Mouse (Mus musculus): ENCODE results near the gene Arl15. TPM values are rescaled to one million over a fixed set of nuclear protein-coding genes. Genes with fewer than 3 reads are reported as not detected.
A peak's percentile ranks its signal among the peaks of the same experiment; 100 is the strongest.
"Not testable (repeated sequence)": the region's sequence is repeated elsewhere in the genome, so short reads cannot be mapped to it uniquely, and the experiment has no call there.

Gene Arl15
- polyA plus RNA-seq (2017; shearing (Covaris generic)): 10 to 100 TPM; 14.7 to 17.8 TPM

DNA sequence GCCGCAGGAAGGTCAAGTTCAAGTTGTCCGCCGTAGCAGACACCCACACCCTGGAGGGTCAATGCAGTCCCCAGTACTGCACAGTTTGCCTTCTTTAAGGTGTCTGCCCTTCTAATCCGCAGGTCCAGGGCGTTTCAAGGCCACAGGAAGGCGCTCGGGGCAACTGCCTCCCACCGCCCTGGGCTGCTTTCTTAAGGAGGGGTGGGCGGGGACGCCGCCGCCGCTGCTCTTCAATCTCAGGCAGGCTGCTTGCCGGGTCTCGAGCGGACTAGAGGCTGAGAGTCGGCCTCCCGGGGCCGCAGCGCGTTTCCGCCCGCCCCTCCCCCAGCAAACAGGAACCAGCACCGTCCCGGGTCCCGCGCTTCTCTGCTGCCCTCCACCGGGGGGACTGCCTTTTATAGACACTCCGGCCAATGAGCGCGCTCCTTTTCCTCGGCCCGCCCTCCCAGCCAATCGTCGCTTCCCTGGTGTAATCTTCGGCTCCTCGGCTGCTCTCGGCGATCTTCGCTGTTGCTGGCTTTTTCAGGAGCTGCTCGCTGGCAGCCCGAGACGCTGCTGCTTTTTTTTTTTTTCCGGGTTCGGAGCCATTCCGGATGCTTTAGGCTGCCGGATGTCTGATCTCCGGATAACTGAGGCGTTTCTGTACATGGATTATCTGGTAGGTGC, at the start of gene Arl15:
TSS of gene Arl15 (plus strand) at position 467 of the 666 bp plus-strand sequence.
- peak; percentile 97 for ATAC-seq

DNA sequence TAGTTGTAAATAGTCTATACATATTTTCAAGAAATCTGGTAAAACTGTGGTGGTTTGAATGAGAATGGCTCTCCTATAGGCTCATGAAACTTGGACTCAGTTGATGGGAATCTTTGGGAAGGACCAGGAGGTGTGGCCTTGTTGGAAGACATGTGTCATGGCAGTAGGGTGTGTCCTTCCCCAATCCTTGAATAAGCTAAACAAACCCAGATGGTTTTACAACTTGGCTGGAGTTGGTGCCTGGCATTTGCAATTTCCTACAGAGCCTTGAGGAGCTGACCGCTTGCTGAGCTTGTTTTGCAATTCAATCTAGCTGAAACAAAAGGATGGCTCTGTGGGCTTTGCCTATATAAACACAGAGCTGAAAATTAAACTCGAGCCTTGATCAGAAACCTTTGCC, 49.0 kb upstream of the Arl15 start:
- no peak for ATAC-seq

DNA sequence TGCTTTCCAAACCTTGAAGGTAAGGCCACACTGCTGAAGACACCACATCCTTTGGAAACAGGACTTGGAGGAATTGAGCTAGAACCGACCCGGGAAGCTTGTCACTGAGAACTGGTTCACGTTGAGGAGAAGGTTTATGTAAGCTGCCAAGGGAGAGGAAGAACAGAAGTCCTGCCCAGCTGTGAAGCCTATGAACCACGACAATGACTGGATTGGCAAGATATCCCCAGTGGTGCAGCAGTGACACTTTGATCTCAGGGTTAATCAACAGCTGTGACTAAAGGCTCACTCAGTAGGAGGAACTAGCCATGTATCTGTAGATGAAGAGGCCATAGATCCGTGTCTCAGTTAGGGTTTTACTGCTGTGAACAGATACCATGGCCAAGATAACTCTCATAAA, 43.5 kb upstream of the Arl15 start:
- no peak for ATAC-seq

DNA sequence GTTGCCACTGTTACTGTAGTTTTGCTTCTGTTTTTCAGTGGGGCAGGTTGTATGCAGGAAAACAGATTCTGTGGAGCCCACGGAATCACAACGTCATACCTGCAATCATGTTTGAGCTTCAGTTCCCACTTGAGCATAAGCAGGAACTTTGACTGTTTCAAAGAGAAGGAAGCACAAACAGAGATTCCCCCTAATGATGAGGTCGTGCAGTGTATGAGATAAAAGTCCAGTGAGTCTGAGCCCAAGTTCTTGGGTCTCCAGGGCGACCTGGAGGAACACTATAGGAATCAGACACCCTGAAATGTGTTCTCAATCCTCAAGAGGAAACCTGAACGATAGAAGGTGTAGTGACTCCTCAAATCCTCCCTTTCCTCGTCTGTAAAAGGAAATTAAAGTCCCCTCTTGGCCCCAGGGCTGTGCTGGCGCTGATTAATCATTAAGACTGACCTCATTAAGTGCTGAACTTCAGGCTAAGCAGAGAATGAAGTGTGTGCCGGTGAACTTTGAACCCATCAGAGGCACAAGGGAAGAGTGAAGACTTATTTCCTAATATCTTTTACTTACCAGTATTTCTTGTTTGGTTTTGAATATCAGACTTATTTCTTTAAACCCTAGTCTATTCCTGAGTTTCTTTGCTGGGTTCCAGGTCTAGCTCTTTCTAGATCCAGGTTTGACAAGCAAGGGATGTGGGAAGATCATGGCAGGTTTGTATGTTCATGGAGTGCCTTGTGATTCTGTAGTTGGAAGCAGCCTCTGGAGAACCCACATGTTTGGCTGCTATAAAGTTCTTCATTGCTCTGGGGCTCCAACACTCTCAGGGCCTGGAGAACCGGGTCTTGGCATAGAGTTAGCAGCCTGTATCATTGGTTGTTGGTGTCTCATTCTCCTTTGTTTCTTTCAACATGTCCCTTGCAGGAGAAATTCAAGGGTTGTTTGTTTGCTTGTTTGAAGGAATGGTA, 39.3 kb upstream of the Arl15 start:
- ATAC-seq: no peak

DNA sequence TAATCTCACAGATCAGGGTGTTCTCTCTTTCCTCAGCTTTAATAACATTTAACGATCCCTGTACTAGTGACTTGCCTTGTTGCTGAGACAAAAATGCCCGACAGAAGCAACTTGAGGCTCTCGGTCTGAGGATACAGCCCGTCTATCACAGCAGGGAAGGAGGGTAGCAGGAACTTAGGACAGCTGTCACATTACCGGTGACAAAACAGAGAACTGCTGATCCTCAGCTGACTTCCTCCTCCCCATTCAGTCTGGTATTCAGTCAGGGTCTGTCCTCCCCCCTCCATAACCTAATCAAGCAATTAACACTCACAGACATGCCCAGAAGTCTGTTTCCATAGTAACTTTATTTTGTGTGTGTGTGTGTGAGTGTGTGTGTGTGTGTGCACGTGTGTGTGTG, 38.5 kb upstream of the Arl15 start:
- ATAC-seq: no peak

DNA sequence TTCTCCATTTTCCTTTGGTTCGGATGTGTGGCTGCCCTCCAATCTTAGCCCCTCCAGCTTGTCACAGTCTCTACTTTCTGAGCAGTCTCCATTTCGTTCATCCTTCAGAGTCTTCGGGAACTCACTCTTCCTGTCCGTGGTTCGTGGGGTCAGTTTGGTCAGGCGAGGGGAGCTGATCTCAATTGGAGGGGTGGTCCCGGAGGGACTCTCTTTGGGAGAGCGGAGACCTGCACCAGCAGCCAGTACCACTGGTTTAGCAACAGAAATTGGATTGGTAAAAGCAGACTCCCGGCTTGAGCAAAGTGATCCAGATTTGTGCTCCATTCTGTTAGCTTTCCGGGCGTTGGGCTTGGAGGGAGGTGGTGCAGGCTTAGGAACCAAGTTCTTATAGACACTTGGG, 32.6 kb upstream of the Arl15 start:
- ATAC-seq: no peak

DNA sequence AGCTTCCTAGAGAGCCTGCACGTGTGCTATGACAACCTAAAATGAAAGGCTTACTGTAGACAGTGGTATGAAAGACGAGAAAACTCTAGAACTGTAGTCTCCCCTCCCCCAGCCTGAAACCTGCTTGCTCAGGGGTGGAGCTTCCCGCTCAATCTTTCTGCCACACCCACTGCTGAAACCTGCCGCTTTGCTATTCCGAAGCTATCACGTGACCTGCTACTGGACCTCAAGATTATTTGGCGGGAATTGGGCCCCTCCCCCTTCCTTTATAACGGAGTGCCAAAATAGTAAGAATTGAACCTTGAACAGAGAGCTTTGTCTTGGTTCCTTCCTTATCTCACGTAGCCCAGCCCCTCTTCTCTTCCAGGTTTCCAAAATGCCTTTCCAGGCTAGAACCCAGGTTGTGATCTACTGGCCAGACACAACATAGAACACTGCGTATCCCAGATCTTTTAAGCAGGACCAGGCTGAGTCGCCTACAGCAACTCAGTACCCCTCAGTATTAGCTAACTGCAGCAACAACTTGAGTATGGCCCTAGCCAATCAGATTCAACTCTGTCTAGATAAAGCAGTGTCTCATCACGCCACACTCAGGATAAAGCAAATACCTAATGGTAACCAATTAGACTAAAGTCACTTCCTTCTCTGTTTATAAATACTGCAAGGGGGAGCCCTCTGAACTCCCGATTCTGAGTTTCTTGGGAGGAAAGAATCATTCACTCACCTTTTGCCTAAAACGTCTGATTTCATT, 31.4 kb upstream of the Arl15 start:
- ATAC-seq: no peak

DNA sequence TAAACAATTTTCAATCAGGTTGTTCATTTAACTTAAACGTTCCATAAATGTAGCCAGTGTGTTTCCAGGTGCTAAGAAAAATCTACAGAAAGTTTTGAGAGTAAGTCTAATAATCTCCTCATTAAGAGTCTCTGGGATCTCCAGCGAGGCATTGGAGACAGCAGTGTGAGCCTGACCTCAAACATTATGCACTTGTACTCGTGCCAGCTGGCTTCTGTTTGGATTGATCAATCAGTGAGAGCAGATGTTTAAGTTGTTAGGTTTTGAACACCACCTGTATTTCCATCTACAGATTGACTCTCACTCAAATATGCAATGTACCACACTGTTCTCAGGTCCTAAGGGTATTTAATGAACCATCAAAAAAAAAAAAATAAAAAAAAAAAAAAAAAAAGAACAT, 28.9 kb upstream of the Arl15 start:
- no peak for ATAC-seq

DNA sequence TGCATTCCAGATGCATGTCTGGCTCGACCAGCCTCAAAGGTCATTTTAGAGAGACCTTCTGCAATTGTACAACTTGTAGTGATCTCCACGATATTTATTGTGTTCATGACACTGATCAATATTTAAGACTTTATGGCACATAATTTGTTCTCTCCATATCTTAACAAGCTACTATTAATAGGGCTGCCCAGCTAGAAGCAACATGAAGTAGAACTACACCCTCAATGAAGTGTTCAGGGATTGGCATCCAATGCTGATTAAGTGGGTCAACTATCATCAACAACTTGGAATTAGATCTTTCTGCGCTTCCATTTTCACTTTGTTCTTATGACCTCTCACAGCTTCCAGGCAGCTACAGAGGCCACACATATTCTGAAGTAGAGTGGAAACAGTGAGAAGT, 24.5 kb upstream of the Arl15 start:
- ATAC-seq: no peak

DNA sequence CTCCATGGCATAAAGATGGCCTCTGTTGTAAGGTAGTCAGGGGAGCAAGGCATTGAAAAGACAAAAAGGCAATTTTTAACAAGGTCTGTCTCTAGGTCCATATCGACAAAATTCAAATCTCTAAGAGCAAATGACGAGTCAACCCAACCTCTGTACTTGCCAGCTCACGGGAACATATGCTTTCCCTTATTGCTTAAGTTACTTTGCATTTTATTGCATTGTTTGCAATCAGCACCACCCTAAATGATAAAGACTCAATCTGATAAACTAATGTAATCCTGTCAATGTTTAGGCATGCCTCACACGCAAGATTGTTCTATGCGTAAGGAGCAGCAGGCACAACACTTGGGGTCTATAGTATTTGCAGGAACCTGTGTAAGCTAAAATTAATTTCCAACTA, 24.0 kb upstream of the Arl15 start:
- ATAC-seq: no peak

DNA sequence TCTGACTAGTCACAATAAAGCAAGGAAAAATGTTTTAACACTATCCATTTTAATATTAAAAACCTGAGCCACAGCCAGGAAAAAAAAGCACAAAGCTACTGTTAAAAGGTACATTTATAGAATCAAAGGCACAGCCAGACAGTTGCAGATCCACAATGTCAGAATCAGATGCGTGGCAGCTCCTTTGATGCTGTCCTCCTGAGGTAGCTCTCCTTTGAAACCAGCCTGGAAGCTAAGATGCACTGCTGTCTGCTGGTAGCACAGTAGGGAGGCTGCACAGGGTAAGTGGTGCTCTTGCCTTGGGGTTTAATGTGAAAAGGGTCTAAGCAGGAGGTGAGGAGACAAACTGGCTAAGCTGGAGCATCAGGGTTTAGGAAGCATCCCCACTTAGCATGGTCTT, 23.0 kb upstream of the Arl15 start:
- no peak for ATAC-seq

DNA sequence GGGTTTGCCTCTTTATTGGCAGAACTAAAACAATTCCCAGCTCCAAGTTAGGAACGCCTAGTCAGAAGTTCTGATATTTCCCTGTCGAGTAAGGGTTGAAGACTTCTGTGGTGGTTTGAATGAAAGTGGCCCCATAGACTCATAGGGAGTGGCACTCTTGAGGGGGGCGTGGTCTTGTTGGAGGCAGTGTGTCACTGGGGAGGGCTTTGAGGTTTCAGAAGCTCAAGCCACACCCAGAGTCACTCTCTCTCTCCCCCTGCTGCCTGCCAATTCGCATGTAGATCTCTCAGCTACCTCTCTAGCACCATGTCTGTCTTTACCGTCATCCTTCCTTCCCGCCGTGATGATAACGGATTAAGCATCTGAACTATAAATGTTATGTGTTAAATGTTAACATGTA, 19.5 kb upstream of the Arl15 start:
- ATAC-seq: no peak

DNA sequence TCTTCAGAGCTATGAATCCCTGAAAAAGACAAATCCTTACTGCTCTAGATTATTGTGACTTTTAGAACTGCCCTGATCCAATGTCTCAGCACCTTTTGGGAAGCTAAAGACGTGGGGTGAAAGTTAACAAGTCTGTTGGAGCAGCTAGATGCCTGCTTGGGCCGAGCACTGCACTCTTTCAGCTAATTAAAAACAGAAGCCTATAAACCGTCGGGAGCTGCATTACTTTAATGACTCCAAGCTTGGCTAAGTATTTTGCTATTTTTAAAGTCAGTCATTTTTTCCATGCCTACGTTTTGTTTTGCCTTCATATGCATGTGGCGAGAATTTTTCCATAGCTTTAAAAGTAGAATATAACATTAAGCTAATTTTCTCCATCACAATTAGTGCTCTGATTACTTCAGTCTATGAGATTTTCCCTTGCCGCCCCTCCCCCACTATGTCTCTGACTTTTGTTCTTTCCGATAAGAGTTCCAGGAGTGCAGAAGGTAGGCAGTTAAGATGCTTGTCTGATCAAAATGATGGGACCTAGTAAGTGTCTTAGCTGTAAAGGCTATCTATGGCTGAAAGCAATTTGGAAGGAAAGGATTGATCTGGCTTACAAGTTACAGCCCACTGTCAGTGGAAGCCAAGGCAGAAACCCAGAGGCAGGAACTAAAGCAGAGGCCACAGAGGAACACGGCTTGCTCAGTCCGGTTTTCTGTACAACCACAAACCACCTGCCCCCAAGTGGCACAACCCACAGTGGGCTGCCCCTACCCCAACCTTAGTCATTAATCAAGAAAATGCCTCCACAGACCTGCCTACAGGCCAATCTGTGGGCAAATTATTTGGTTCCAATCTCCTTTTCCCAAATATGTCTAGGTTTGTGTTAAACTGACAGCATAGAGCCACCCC, 18.8 kb upstream of the Arl15 start:
- ATAC-seq: no peak

DNA sequence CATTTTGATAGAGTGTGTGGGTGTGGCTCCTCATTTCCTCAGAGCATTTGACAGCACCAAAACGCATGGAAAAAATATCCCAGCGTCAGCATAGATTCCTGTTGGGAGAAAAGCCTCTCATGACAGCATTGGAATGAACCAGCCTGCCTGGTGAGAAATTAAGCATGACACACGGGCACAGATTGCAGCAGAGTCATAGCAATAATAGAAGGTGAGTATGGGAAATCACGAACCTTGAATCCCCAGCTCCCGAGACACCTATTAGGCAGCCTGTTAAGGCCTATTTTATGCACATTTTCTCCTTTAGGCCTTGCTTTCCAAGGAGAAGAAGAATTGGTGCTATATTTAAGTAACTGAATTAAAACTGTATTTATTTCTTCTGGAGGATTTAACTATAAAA, 8.5 kb upstream of the Arl15 start:
- no peak for ATAC-seq

DNA sequence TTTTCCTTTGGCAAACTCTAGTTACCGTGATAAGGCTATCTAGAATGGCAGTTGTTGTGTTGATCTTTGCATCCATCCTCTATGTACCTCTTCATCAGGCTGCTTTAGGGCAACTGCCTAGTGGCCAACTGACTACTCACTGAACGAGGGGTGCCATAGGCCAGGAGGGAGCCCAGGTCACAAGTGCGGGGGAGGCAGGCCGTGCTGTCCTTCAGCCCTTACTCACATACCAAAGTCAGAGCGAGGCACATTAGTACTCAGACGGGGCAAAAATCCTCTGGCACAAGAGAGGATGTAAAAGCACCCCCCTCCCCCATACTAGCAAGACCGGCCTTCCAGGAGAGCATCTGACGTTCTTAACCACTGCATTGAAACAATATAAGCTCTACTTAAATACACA, 7.2 kb upstream of the Arl15 start:
- no peak for ATAC-seq

DNA sequence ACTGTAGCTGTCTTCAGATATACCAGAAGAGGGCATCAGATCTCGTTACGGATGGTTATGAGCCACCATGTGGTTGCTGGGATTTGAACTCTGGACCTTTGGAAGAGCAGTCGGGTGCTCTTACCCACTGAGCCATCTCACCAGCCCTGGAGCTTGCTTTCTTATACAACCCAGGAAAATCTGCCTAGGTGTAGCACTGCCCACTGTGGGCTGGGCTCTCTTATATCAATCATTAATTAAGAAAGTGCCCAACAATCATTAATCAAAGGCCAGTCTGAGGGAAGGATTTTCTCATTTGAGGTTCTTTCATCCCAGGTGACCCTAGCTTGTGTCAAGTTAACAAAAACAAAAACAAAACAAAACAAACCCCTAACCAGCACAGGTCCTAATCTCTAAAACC, 4.3 kb upstream of the Arl15 start:
- not testable (repeated sequence) for ATAC-seq

DNA sequence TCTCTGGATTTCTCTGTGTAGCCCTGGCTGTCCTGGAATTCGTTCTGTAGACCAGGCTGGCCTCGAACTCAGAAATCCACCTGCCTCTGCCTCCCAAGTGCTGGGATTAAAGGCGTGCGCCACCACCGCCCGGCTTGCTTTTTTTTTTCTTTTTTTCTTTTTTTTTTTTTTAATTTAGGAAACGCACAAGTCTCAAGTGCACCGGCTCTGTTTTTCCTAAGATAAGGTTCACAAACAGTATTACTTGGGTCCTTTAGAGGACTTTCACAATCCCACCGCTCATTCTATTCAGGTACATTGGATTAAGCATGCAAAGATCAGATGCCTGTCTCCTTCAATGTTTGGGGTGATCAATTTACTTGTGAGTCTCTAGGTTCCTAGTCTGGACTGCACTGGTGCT, 668 bp upstream of the Arl15 start:
- ATAC-seq: peak; percentile 2

DNA sequence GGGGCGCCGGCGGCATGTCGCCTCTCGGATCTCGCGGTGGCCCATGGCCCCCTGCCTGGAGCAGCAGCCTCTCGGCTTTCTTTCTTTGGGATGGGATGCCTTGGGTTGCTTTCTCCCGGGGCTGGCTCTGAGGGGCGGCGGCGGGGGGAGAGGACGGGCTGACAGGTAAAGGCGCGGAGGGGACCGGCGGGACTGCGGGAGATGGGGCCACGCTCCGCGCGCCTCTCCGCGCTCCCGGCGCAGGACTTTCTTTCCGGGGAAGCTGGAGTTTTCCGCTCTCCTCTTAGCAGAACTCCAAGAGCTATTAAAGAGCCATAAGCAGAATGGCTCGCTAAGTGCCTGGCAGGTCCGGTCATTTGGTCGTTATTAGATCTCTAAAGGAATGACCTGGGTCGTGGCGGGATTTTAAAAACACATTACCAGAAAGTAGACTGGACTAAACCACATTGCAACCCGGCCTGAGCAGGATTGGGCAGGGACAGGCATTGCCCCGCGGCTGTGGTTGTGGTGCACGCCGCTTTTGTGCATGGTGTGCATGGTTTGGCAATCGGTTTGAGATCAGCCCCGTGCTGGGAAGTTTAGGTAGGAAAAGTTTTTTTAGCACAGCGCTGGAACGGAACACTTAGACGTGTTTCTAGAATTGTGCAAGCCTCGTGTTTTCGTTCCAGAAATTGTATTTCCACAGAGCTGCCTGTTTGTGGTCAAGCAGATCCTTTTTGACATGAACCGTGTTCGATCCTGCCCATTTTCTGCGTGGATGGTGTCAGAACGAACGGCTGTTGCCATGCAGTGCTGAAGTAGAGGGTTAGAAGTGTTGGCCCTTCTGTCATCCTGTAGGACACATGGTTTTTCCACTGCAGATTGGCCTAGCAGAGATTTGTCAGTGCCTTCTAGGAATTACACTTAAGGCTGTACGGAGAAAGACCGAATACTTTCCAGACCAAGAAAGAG, 675 bp downstream of the Arl15 start:
- peak; percentile 5 for ATAC-seq

DNA sequence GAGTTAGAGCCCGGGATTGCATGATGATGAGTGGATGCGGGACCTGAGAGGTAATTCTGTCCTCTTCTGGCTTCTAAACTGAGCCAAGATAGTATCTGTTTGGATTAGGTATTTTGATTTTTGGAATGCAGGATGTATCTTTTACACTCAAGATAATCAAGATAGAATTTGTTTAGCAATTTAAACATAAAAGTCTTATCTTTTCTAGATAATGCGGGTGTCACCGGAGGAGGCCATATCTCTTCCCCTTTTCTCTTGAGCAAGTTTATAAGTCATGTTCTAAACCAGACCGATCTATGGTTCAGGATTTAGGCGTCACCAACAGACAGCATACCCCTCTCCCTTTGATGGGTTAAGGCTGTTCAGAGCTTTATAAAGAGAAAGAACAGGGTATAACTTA, 3.1 kb downstream of the Arl15 start:
- ATAC-seq: no peak

DNA sequence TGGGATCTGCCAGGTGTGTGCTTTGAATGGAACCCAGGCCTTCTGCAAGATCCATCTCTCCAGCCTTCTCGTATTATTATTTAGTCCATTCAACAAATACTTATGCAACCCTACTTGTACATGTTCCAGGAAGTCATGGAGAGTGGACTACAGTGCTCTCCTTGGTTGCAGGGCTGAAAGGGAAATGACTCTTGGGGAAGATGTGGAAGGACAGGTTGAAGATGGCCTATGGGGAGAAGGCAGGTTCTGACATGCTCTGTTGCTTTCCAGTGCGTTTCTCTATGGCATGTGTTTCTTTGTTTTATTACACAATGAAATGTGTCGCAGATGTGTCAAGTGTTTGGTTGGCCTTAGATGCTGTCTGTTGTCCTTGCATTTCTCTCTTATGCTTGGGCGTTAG, 5.1 kb downstream of the Arl15 start:
- no peak for ATAC-seq

DNA sequence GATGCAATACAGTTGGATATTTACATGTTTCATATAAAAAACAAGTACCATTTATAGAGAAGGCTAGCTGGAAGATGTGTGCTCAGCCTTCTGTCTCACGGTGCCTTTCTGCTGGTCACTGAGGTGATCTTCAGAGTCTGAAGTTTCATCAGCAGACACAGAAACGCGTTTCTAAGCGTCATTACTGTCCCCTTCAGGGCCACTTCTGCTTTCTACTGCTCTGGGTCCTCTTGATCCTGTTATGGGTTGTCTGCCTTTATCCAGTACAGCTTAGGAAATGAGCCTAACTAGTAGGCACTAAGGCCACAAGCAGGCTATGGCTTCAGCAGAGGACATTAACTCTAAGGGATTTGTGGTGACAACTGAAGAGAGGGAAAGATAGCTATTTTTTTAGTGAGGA, 5.9 kb downstream of the Arl15 start:
- no peak for ATAC-seq

Measured in CD4-positive, CD25-positive, alpha-beta regulatory T cell, adult 4 months (primary cell).